Mouse (Mus musculus) cortical plate, adult 2 months (tissue): ENCODE data around the gene Sycp2l.

ENCODE experiments used
- CTCF ChIP-seq: fragments of 200-500 bp; IDR thresholded peaks from 2 replicates; pipeline ENCODE4 v1.5.1; 2011; ENCODE audit warnings: mild to moderate bottlenecking, control low read depth, low read length; ENCODE audit not compliant: insufficient read depth; ENCODE audit errors: extremely low read depth
- POLR2A ChIP-seq: fragments of 200-500 bp; IDR thresholded peaks from 2 replicates; pipeline ENCODE4 v1.6.1; 2011; ENCODE audit warnings: mild to moderate bottlenecking, low read length, control low read depth; ENCODE audit not compliant: insufficient read depth; ENCODE audit errors: extremely low read depth

GRCm38 (mm10) chr13:41129061-41129460 lies 15.0 kb downstream of the Sycp2l start:
- TF ChIP-seq CTCF (no peak), POLR2A (no peak)
